Comparison of ENCODE assay signal across 22 mouse cellular contexts in genomic region chr10:111574812-111575211, GRCm38 (mm10).
DNase-seq lines count a peak whose midpoint lies in the region; ATAC-seq and TF ChIP-seq lines count a peak whose summit lies in the region.
"Had no signal": no experiment of that assay in that cellular context is flagged by ENCODE, and none has a peak within 500 bp of the region (broad histone marks: within the 10 kb centered on the region; RNA-seq: fewer than 3 reads in every experiment).

No protein-coding gene starts in this region.

- no peak overlapping the region for H3K9ac ChIP-seq in heart, adult 2 months (ENCODE audit: low read depth, low read length)
- H3K9ac ChIP-seq in forebrain, embryonic 16.5 days (replicated peaks; ENCODE audit: low read depth, low read length), result no peak overlapping the region
- H3K9ac ChIP-seq: embryonic facial prominence, embryonic 15.5 days; forebrain, postnatal 0 days; limb, embryonic 15.5 days; neural tube, embryonic 12.5 days had no signal

- no peak for TF ChIP-seq CTCF in heart, adult 2 months (IDR thresholded peaks at IDR 0.05)

- no peak overlapping the region for H3K27ac ChIP-seq in heart, adult 2 months
- no peak overlapping the region for H3K27ac ChIP-seq in forebrain, embryonic 16.5 days (ENCODE audit: low read length)
- H3K27ac ChIP-seq: embryonic facial prominence, embryonic 15.5 days; limb, embryonic 15.5 days; neural tube, embryonic 12.5 days had no signal

- H3K4me2 ChIP-seq in forebrain, embryonic 16.5 days (ENCODE audit: low read length), result no peak overlapping the region
- H3K4me2 ChIP-seq: embryonic facial prominence, embryonic 15.5 days; limb, embryonic 15.5 days; midbrain, embryonic 11.5 days; neural tube, embryonic 12.5 days had no signal

- peak; percentile 79 for DNase-seq in heart, adult 11 months
- no peak for DNase-seq in heart, adult 2 months
- peak; percentile 26 for DNase-seq in 416B (ENCODE audit: low read depth)
- DNase-seq in R1 (ENCODE audit: low read depth, low spot score), result peak; percentile 94
- DNase-seq in thymus, postnatal 25 days, result no peak
- no peak for DNase-seq in urinary bladder, postnatal 25 days (ENCODE audit: low spot score)
- DNase-seq: adrenal gland, postnatal 10 days; cerebellum, postnatal 10 days; embryo, embryonic 11 days; forebrain, postnatal 0 days; kidney, adult 8-10 months; kidney, postnatal 14 days; lung, adult 2 months; lung, postnatal 36 days; thymus, adult 18-20 months had no signal

- intact Hi-C loops in heart, adult 2 months (cut with DNase I), result no loop called here

- H3K36me3 ChIP-seq in heart, adult 2 months (ENCODE audit: control insufficient read depth, insufficient read depth, low read length), result peaks cover 2% of the 10 kb centered on the region; the same call in 1 of the 2 replicates
- H3K36me3 ChIP-seq in forebrain, embryonic 16.5 days (ENCODE audit: control insufficient read depth, insufficient read depth), result no peaks in the 10 kb centered on the region
- H3K36me3 ChIP-seq: embryonic facial prominence, embryonic 15.5 days; limb, embryonic 15.5 days; neural tube, embryonic 12.5 days had no signal

- 0 out of 2 replicates have a peak, but pooled peaks have one; percentile 22 for ATAC-seq in megakaryocyte progenitor cell, adult 5-6 weeks (replicated peaks; ENCODE audit: poor library complexity)
- ATAC-seq in forebrain, embryonic 16.5 days, result no peak
- ATAC-seq: activated CD4-positive, CD25-positive, alpha-beta regulatory T cell, adult 4 months; forebrain, postnatal 0 days had no signal

- WGBS in heart, adult 2 months, result 73% methylated on average over 8 of the region's 8 CpGs
- 89% methylated on average over 8 of the region's 8 CpGs for WGBS in forebrain, embryonic 16.5 days

- H3K9me3 ChIP-seq in forebrain, embryonic 16.5 days (ENCODE audit: control insufficient read depth, low read length), result no peaks in the 10 kb centered on the region
- H3K9me3 ChIP-seq: embryonic facial prominence, embryonic 15.5 days; limb, embryonic 15.5 days; neural tube, embryonic 12.5 days had no signal

- H3K27me3 ChIP-seq in heart, adult 2 months (ENCODE audit: control insufficient read depth, insufficient read depth, low read length), result no peaks in the 10 kb centered on the region
- no peaks in the 10 kb centered on the region for H3K27me3 ChIP-seq in forebrain, embryonic 16.5 days (replicated peaks; ENCODE audit: control insufficient read depth, insufficient read depth, low read length)
- H3K27me3 ChIP-seq: embryonic facial prominence, embryonic 15.5 days; limb, embryonic 15.5 days; neural tube, embryonic 12.5 days had no signal

- H3K4me1 ChIP-seq in heart, adult 2 months (ENCODE audit: control insufficient read depth, insufficient read depth, low read length), result peaks cover 7% of the 10 kb centered on the region
- no peaks in the 10 kb centered on the region for H3K4me1 ChIP-seq in forebrain, embryonic 16.5 days (replicated peaks; ENCODE audit: control insufficient read depth, insufficient read depth, low read length)
- H3K4me1 ChIP-seq: neural tube, embryonic 12.5 days had no signal

- no peak for TF ChIP-seq EP300 in heart, adult 2 months (IDR thresholded peaks at IDR 0.05; ENCODE audit: insufficient read depth, low read depth, low read length)

- TF ChIP-seq POLR2A in heart, adult 2 months (IDR thresholded peaks at IDR 0.05; ENCODE audit: insufficient read depth, low read depth, low read length), result no peak

- no peaks in the 10 kb centered on the region for H3K79me2 ChIP-seq in heart, adult 2 months (replicated peaks; ENCODE audit: control insufficient read depth, insufficient read depth, low read length)

- H3K4me3 ChIP-seq in heart, adult 2 months, result no peak overlapping the region
- no peak overlapping the region for H3K4me3 ChIP-seq in forebrain, embryonic 16.5 days (replicated peaks; ENCODE audit: low read length)
- H3K4me3 ChIP-seq: embryonic facial prominence, embryonic 15.5 days; limb, embryonic 15.5 days; neural tube, embryonic 12.5 days had no signal

Comparison
In these comparisons a context has a peak if more than half of its experiments do, and no peak if none do; other contexts are left out.
1. DNase-seq: peak in heart, adult 11 months (single experiment), 416B (single experiment) and R1 (single experiment); none in heart, adult 2 months (0 of 2), thymus, postnatal 25 days (single experiment) and urinary bladder, postnatal 25 days (single experiment).